Mouse (Mus musculus) lung, postnatal 0 days (tissue): ENCODE data around the gene Ubqln1. TPM values are rescaled to one million over a fixed set of nuclear protein-coding genes. Genes with fewer than 3 reads are reported as not detected.

Source experiments
- ATAC-seq: fragments of 200-750 bp; cut with Nextera tagmentation; 2 replicates; pipeline ENCODE4 v1.8.0; 2017; ENCODE audit warnings: moderate library complexity
- DNase-seq: peaks from one replicate; pipeline ENCODE4 v3.0.0-alpha.2; 2016; ENCODE audit warnings: low spot score
- H3K27ac ChIP-seq: fragments of 300-500 bp; sonication (generic); 2 replicates; pipeline ENCODE4 v1.5.1; 2014; ENCODE audit warnings: antibody characterized with exemption, mild to moderate bottlenecking, low read length, mixed read lengths
- H3K27me3 ChIP-seq: fragments of 300-500 bp; sonication (generic); replicated peaks from 2 replicates; pipeline ENCODE4 v1.6.1; 2014; ENCODE audit warnings: low read length, mixed read lengths; ENCODE audit not compliant: insufficient read depth
- H3K36me3 ChIP-seq: fragments of 300-500 bp; sonication (generic); 2 replicates; pipeline ENCODE4 v1.6.1; 2014; ENCODE audit warnings: low read length, mixed read lengths; ENCODE audit not compliant: insufficient read depth
- H3K4me1 ChIP-seq: fragments of 300-500 bp; sonication (generic); 2 replicates; pipeline ENCODE4 v1.6.1; 2014; ENCODE audit warnings: antibody characterized with exemption, low read depth, low read length, mixed read lengths; ENCODE audit not compliant: insufficient read depth
- H3K4me2 ChIP-seq: fragments of 300-500 bp; sonication (generic); replicated peaks from 2 replicates; pipeline ENCODE4 v1.6.1; 2014; ENCODE audit warnings: low read depth, mild to moderate bottlenecking, low read length, moderate library complexity, mixed read lengths
- H3K4me3 ChIP-seq: fragments of 300-500 bp; sonication (generic); 2 replicates; pipeline ENCODE4 v1.5.1; 2014; ENCODE audit warnings: low read depth, low read length
- H3K9ac ChIP-seq: fragments of 300-500 bp; sonication (generic); replicated peaks from 2 replicates; pipeline ENCODE4 v1.6.1; 2014; ENCODE audit warnings: low read depth, mild to moderate bottlenecking
- H3K9me3 ChIP-seq: fragments of 300-500 bp; sonication (generic); 2 replicates; pipeline ENCODE4 v1.6.1; 2016; ENCODE audit warnings: low read length, mixed read lengths
- CTCF ChIP-seq: IDR thresholded peaks from 2 replicates; pipeline ENCODE4 v1.5.1; 2016; ENCODE audit warnings: antibody characterized with exemption, mild to moderate bottlenecking
- EP300 ChIP-seq: IDR thresholded peaks from 2 replicates; pipeline ENCODE4 v1.6.1; 2016; ENCODE audit warnings: antibody characterized with exemption, mild to moderate bottlenecking, control low read depth
- WGBS: fragments of 180-500 bp; shearing (Covaris S2); extraction: QIAGEN DNeasy Blood & Tissue Kit; methylation state at CpG from one replicate; pipeline ENCODE4 v1.1.7; 2014; 5-methylcytosine and 5-hydroxymethylcytosine counted together
- polyA plus RNA-seq: library from polyadenylated mRNA; unstranded; fragments of >200 nt; fragmentation: Nextera tagmentation; extraction: Ambion mirVana; gene quantifications from 2 replicates; pipeline ENCODE4 v1.2.1, GENCODE M21; 2015

Gene Ubqln1
- polyA plus RNA-seq: 52.3 and 57.3 TPM in 2 replicates

- Histone ChIP-seq H3K27me3 (no peaks in the 10 kb centered on the region), H3K9me3 (no peaks in the 10 kb centered on the region), H3K4me2 (peak within 1 kb of the TSS; percentile 69), H3K9ac (peak within 1 kb of the TSS; percentile 95), H3K27ac (peak within 1 kb of the TSS; percentile 90), H3K36me3 (no peaks in the 10 kb centered on the region), H3K4me1 (peaks cover 7% of the 10 kb centered on the region; the same call in 1 of the 2 replicates), H3K4me3 (peak within 1 kb of the TSS; percentile 97)
- 2% methylated on average over 51 of the region's 62 CpGs for WGBS
- ATAC-seq (peak; percentile 95), DNase-seq (peak; percentile 93)
- TF ChIP-seq EP300 (no peak), CTCF (peak; percentile 64)
These were observed at the start of gene Ubqln1 for GRCm38 (mm10) chr13:58215592-58216341. TSS of gene Ubqln1 (minus strand) at chr13:58215653.

DNA sequence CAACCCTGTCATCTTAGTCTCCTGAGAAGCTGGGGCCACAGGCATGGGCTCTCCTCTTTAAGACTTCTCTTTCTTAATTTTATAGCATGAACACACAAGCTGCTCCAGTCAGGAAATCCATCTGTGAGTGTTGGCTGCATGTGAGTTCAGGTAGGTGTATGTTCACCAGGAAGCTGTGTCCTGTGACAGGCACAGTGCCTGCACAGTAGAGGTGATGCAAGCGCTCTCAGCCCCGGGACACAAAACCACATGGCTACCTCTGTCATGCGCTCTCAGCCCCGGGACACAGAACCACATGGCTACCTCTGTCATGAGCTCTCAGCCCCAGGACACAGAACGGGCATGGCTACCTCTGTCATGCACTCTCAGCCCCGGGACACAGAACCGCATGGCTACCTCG is 48.1 kb upstream of the Ubqln1 start:
- no peak for ATAC-seq
- TF ChIP-seq CTCF (no peak), EP300 (no peak)

DNA sequence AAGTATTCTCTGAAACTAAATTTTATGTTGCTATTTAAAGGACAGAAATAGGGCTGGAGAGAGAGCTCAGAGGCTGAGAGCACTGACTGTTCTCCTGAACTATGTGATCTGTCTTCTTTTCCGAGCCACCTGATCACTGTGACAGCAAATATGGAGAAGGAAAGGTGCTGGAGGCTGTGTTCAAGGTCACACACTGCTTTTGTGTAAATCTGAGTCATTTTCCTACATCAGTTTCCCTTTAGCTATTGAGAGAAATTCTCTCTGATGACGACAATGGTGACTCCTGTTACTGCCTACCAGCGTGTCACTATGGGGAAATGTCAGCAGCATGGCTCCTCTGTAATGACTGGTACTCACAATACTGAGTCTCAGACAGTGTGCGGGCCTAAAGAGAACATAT is 46.2 kb upstream of the Ubqln1 start:
- TF ChIP-seq CTCF (no peak), EP300 (no peak)
- no peaks in the 10 kb centered on the region for H3K9me3 ChIP-seq
- WGBS: 76% methylated on average over 4 of the region's 4 CpGs
- H3K36me3 ChIP-seq: 0 out of 2 replicates have a peak, but pooled peaks cover 5% of the 10 kb centered on the region
- no peak overlapping the region for H3K27ac ChIP-seq
- H3K4me3 ChIP-seq: no peak overlapping the region
- no peaks in the 10 kb centered on the region for H3K4me1 ChIP-seq
- no peak overlapping the region for H3K9ac ChIP-seq
- ATAC-seq (no peak), DNase-seq (no peak)
- H3K27me3 ChIP-seq: no peaks in the 10 kb centered on the region
- no peak overlapping the region for H3K4me2 ChIP-seq

More for the DNA sequence above, 48.1 kb upstream of the Ubqln1 start:
- DNase-seq: no peak
- Histone ChIP-seq H3K27me3 (no peaks in the 10 kb centered on the region), H3K4me3 (no peak overlapping the region), H3K9ac (no peak overlapping the region), H3K9me3 (no peaks in the 10 kb centered on the region), H3K4me1 (no peaks in the 10 kb centered on the region), H3K36me3 (0 out of 2 replicates have a peak, but pooled peaks cover 5% of the 10 kb centered on the region), H3K27ac (no peak overlapping the region), H3K4me2 (no peak overlapping the region)
- WGBS: 80% methylated on average over 8 of the region's 8 CpGs

GRCm38 (mm10) chr13:58253268-58253667 is 37.8 kb upstream of the Ubqln1 start:
- Histone ChIP-seq H3K4me1 (no peaks in the 10 kb centered on the region), H3K4me2 (no peak overlapping the region), H3K27ac (no peak overlapping the region), H3K4me3 (no peak overlapping the region), H3K9ac (no peak overlapping the region), H3K9me3 (no peaks in the 10 kb centered on the region), H3K36me3 (no peaks in the 10 kb centered on the region; the same call in 1 of the 2 replicates), H3K27me3 (no peaks in the 10 kb centered on the region)
- 95% methylated on average over 1 of the region's 1 CpGs for WGBS
- TF ChIP-seq EP300 (no peak), CTCF (peak; percentile 36)
- DNase-seq (no peak), ATAC-seq (no peak)

DNA sequence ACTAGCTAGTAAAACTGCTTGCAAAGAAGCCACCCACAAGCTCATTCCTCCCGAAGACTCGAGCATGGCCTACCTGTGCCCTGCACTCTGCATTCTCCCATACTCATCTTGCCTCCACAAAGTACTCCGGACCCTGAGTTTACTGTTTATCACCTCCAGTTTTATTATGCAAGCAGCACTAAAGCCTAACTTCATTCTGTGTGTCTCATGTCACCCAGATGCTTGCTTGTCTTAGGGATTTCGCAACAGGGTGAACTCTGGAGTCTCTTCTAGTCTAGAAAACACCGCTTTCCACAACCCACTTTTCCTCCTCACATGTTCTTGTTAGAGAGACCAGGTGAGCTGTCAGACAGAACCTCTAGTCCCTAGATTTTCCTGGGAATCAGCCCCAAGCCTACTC is 33.5 kb upstream of the Ubqln1 start:
- Histone ChIP-seq H3K9ac (no peak overlapping the region), H3K4me3 (no peak overlapping the region), H3K36me3 (no peaks in the 10 kb centered on the region; the same call in 1 of the 2 replicates), H3K27ac (no peak overlapping the region), H3K27me3 (no peaks in the 10 kb centered on the region), H3K9me3 (no peaks in the 10 kb centered on the region), H3K4me2 (no peak overlapping the region), H3K4me1 (no peaks in the 10 kb centered on the region)
- DNase-seq (no peak), ATAC-seq (no peak)
- WGBS: 88% methylated on average over 5 of the region's 5 CpGs
- TF ChIP-seq CTCF (no peak), EP300 (no peak)

DNA sequence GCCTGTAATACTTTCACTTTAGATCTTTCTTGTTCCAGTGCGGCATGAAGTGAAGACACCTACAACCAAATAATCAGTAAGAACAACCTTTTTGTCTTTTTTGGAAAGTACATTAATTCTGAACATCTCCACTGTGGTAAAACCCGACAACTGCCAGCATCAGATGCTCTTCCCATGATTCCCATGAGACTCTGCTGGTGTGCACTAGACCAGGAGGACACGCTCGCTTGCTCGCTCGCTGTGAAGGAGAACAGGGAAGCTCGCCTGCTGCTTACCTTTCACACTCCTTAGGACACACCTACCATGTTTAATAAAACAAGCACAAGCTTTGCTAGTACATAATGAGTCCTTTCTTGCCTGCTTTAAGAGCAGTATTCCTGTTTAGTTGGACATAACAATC is 21.1 kb upstream of the Ubqln1 start:
- H3K4me1 ChIP-seq: no peaks in the 10 kb centered on the region
- no peak overlapping the region for H3K4me3 ChIP-seq
- no peak overlapping the region for H3K27ac ChIP-seq
- H3K36me3 ChIP-seq: no peaks in the 10 kb centered on the region
- ATAC-seq (no peak), DNase-seq (no peak)
- H3K9me3 ChIP-seq: no peaks in the 10 kb centered on the region
- TF ChIP-seq EP300 (no peak), CTCF (no peak)
- H3K4me2 ChIP-seq: no peak overlapping the region
- H3K27me3 ChIP-seq: no peaks in the 10 kb centered on the region
- H3K9ac ChIP-seq: no peak overlapping the region
- 95% methylated on average over 7 of the region's 7 CpGs for WGBS
